25 mouse cellular contexts compared by ENCODE assay signal in the genomic region with DNA sequence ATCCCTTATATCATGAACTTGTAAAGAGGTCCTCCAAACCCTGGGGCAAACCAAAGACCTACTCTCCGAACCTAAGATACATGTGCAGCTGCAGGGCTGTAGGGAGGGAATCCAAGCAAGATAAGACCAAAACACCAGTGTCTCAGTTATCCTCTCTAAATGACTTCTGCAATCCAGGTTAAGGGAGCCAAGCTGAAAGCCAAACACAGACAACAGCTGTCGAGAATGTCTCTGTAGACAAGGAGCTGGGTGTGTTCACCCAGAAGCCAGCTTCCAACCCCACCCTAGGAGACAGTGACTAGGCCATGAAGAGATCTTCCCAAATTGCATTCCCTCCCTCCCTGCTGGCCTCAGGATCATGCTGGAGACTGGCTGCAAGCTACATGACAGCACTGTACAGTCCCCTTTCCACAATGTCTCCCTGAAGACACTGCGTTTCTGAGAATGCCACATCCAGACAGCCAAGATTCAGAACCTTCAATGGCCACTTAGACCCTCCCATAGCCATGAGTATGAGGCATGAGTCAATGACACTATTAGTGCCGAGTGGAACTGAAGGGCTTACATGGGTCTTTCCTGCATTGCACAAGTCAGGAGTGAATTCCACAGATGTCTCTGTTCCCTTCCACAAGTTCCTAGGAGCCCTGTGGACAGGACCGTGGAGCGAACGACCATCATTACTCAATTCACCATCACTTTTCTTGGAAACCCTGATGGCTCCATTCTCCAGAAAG. TPM values are rescaled to one million over a fixed set of nuclear protein-coding genes. Genes with fewer than 3 reads are reported as not detected.
DNase-seq lines count a peak whose midpoint lies in the region; ATAC-seq and TF ChIP-seq lines count a peak whose summit lies in the region.
"Had no signal": no experiment of that assay in that cellular context is flagged by ENCODE, and none has a peak within 500 bp of the region (broad histone marks: within the 10 kb centered on the region; RNA-seq: fewer than 3 reads in every experiment).

No protein-coding gene starts in this region.

- no peaks in the 10 kb centered on the region for H3K36me3 ChIP-seq in lung, postnatal 0 days (ENCODE audit: insufficient read depth, low read length)
- no peaks in the 10 kb centered on the region for H3K36me3 ChIP-seq in myocyte (ENCODE audit: control insufficient read depth, insufficient read depth)
- H3K36me3 ChIP-seq: embryonic facial prominence, embryonic 13.5 days; embryonic facial prominence, embryonic 15.5 days; forebrain, embryonic 10.5 days; forebrain, embryonic 12.5 days had no signal

- H3ac ChIP-seq in myocyte (ENCODE audit: control insufficient read depth, insufficient read length), result no peak overlapping the region

- no peak for TF ChIP-seq CTCF in lung, postnatal 0 days (IDR thresholded peaks at IDR 0.05)

- no peak overlapping the region for H3K4me2 ChIP-seq in lung, postnatal 0 days (replicated peaks; ENCODE audit: low read depth, low read length)
- peak overlapping the region; percentile 56 for H3K4me2 ChIP-seq in myocyte (ENCODE audit: low read depth)
- H3K4me2 ChIP-seq: embryonic facial prominence, embryonic 13.5 days; embryonic facial prominence, embryonic 15.5 days; forebrain, embryonic 12.5 days had no signal

- no peak for TF ChIP-seq POLR2A in myocyte (IDR thresholded peaks at IDR 0.05; ENCODE audit: insufficient read length, low read depth)

- peak; percentile 24 for DNase-seq in gastrocnemius, postnatal 25 days
- no peak for DNase-seq in gastrocnemius, postnatal 10 days
- no peak for DNase-seq in lung, postnatal 0 days (ENCODE audit: low spot score)
- no peak for DNase-seq in lung, postnatal 4 days
- no peak for DNase-seq in adipocyte (ENCODE audit: low spot score)
- DNase-seq: adrenal gland, adult 2 months; adrenal gland, postnatal 10 days; adrenal gland, postnatal 25 days; cerebellum, adult 11 months; cerebellum, adult 18-20 months; cerebellum, adult 8-10 months; cerebellum, adult 9-11 months; cerebellum, postnatal 14 days; cerebellum, postnatal 36 days; embryo, embryonic 11 days had no signal

- peak; percentile 59 for ATAC-seq in lung, postnatal 0 days
- ATAC-seq: activated CD4-positive, CD25-positive, alpha-beta regulatory T cell, adult 4 months; forebrain, embryonic 14.5 days; forebrain, embryonic 16.5 days; Patski had no signal

- no peak for TF ChIP-seq EP300 in lung, postnatal 0 days (IDR thresholded peaks at IDR 0.05)

- no peaks in the 10 kb centered on the region for H3K9me3 ChIP-seq in lung, postnatal 0 days (ENCODE audit: low read length)
- H3K9me3 ChIP-seq: embryonic facial prominence, embryonic 13.5 days; embryonic facial prominence, embryonic 15.5 days; forebrain, embryonic 10.5 days; forebrain, embryonic 12.5 days had no signal

- no peaks in the 10 kb centered on the region for H3K27me3 ChIP-seq in lung, postnatal 0 days (replicated peaks; ENCODE audit: insufficient read depth, low read length)
- H3K27me3 ChIP-seq in myocyte (ENCODE audit: control insufficient read depth, insufficient read depth, insufficient read length), result no peaks in the 10 kb centered on the region
- H3K27me3 ChIP-seq: embryonic facial prominence, embryonic 13.5 days; embryonic facial prominence, embryonic 15.5 days; Patski had no signal

- 56% methylated on average over 7 of the region's 7 CpGs for WGBS in lung, postnatal 0 days

- 0 out of 2 replicates have a peak, but pooled peaks cover 5% of the 10 kb centered on the region for H3K4me1 ChIP-seq in lung, postnatal 0 days (ENCODE audit: insufficient read depth, low read depth, low read length)

- H3K27ac ChIP-seq in lung, postnatal 0 days (ENCODE audit: low read length), result no peak overlapping the region
- H3K27ac ChIP-seq: embryonic facial prominence, embryonic 13.5 days; embryonic facial prominence, embryonic 15.5 days; forebrain, embryonic 10.5 days; forebrain, embryonic 12.5 days had no signal

- no peak overlapping the region for H3K4me3 ChIP-seq in lung, postnatal 0 days (ENCODE audit: low read depth, low read length)
- no peak overlapping the region for H3K4me3 ChIP-seq in myocyte
- H3K4me3 ChIP-seq: embryonic facial prominence, embryonic 13.5 days; embryonic facial prominence, embryonic 15.5 days; erythroblast, embryonic 14.5 days; forebrain, embryonic 10.5 days; forebrain, embryonic 12.5 days had no signal

- no peak overlapping the region for H3K9ac ChIP-seq in lung, postnatal 0 days (replicated peaks; ENCODE audit: low read depth)
- H3K9ac ChIP-seq: embryonic facial prominence, embryonic 13.5 days; embryonic facial prominence, embryonic 15.5 days; forebrain, embryonic 12.5 days had no signal

- H3K79me2 ChIP-seq in myocyte (ENCODE audit: control insufficient read depth, insufficient read depth), result no peaks in the 10 kb centered on the region

TF ChIP-seq in myocyte, 11 proteins besides CTCF, POLR2A, EP300 and RAD21:
- TF ChIP-seq TCF3 (IDR thresholded peaks at IDR 0.05; ENCODE audit: insufficient read length, low read depth) (no peak), E2F4 (IDR thresholded peaks at IDR 0.05; ENCODE audit: insufficient read depth) (no peak), MYOD1 (IDR thresholded peaks at IDR 0.05; ENCODE audit: control insufficient read depth in 1 of 3, insufficient read length in 2 of 3, low read depth in 2 of 3) (peak; percentile 44 to 69 (median 53)), MYOG (IDR thresholded peaks at IDR 0.05; ENCODE audit: control insufficient read depth in 1 of 3, insufficient read depth in 1 of 3, insufficient read length in 2 of 3, low read depth in 2 of 3) (peak in 2 of 3 experiments; percentile 76 to 86)

RNA-seq across cellular contexts. Expression of gene Eml4, which starts 46.5 kb away (rescaled TPM):
- 1 to 10 TPM; 2.0 to 2.5 TPM for total RNA-seq in gastrocnemius, postnatal 25 days (2021)
- total RNA-seq in gastrocnemius, postnatal 10 days (2021), result 1 to 10 TPM; 4.8 to 7.7 TPM
- polyA plus RNA-seq in lung, postnatal 0 days (2015; fragmentation: Nextera tagmentation; extraction: Ambion mirVana), result 13.4 and 15.8 TPM in 2 replicates
- 4.2 TPM for polyA plus RNA-seq in myocyte (2012; fragmentation: generic; extraction: Trizol)
